Mouse (Mus musculus) liver, postnatal 0 days (tissue): ENCODE data around the gene Sash1.

ENCODE experiments used
- CTCF ChIP-seq: sonication (generic); IDR thresholded peaks from 2 replicates; pipeline ENCODE4 v1.5.1; 2016; ENCODE audit warnings: antibody characterized with exemption, low read depth
- EP300 ChIP-seq: IDR thresholded peaks from 2 replicates; pipeline ENCODE4 v1.6.1; 2016; ENCODE audit warnings: antibody characterized with exemption, low read depth, mild to moderate bottlenecking

DNA sequence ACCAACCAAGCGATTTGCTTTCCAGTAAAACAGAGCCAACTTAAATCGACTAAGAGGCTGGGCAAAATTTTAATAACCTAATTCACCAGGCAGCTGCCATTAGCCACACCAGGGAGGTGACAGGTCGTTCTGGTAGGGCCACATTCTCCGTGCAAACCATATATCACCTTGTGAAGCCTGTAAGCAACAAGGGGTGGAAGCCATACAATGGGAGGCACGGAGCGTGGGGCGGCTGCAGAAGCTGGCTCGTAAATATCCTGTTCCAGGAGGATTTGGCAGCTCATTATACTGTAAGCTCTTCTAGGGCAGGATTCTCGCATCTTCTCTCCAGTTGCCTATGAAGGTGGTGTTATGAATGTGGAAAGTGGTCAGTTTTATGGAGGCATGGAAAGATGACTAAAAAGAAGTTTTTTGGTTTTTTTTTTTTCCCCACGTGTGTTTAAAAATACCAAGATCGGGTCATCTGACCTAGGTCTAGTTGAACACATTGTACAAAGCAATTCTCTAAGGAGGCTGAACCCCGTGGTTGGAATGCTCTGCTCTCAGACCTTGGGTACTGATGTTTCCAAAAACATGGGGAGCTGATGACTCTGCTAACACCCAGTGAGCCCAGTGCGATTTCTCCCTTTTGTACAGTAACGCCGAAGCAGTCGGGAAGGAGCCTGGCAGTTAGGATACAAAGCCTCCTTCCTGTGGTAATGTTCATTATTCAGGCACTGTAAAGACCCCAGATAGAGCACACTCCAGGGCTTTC is 24.5 kb upstream of the Sash1 start:
- no peak for TF ChIP-seq CTCF
- TF ChIP-seq EP300 = no peak
